Mouse (Mus musculus): ENCODE data around the gene Spata18.

DNA sequence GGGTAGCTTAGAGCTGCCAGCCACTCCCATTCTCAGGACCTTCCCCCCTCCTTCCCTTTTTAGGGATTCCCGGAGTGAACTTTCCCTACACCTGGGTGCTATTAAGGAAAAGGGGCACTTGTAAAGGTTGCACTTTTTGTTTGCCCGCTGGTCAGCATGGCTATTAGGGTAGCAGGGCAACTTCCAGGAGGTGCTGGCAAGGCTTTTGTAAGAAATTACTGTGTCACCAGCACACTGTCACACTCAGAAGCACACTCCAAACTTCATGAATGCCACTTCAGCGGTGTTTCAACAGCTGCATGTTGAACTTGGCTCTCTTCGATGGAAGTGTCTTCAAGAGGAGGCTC, 649 bp downstream of the Spata18 start:
- TF ChIP-seq GATA1 (IDR thresholded peaks at IDR 0.05; ENCODE audit: borderline replicate concordance, low read length) (no peak), FLI1 (IDR thresholded peaks at IDR 0.05; ENCODE audit: low read length) (no peak)
